Mouse (Mus musculus) CH12.LX (cell line): Measurements from ENCODE around the gene Tmem243.

Source experiments
- CHD2 ChIP-seq: IDR thresholded peaks from 2 replicates; pipeline ENCODE4 v1.6.1; 2011; ENCODE audit warnings: low read length, improper control_type of control experiment
- CTCF ChIP-seq, 2 experiments: IDR thresholded peaks in 1 of 2; conservative IDR thresholded peaks in 1 of 2; 2 replicates each; pipeline ENCODE4 v1.5.1; 2011 to 2012; ENCODE audit warnings: low read depth in 2 of 2, low read length in 2 of 2, improper control_type of control experiment in 1 of 2, inconsistent platforms in 1 of 2, mild to moderate bottlenecking in 1 of 2, moderate library complexity in 1 of 2
- JUN ChIP-seq: IDR thresholded peaks from 2 replicates; pipeline ENCODE4 v1.6.1; 2011; ENCODE audit warnings: low read depth, mild to moderate bottlenecking, low read length, improper control_type of control experiment, moderate library complexity; ENCODE audit not compliant: insufficient read depth
- MYC ChIP-seq: IDR thresholded peaks from 2 replicates; pipeline ENCODE4 v1.6.1; 2011; ENCODE audit warnings: low read depth, mild to moderate bottlenecking, improper control_type of control experiment, low read length
- NRF1 ChIP-seq: IDR thresholded peaks from 2 replicates; pipeline ENCODE4 v1.6.1; 2014; ENCODE audit warnings: low read depth, mild to moderate bottlenecking, inconsistent platforms, low read length, improper control_type of control experiment, moderate library complexity
- USF2 ChIP-seq: conservative IDR thresholded peaks from 2 replicates; pipeline ENCODE4 v1.6.1; 2011; ENCODE audit warnings: low read depth, low read length, improper control_type of control experiment
- ZKSCAN1 ChIP-seq: IDR thresholded peaks from 2 replicates; pipeline ENCODE4 v1.6.1; 2012; ENCODE audit warnings: low read depth, inconsistent platforms, low read length, improper control_type of control experiment, borderline replicate concordance
- ZMIZ1 ChIP-seq: IDR thresholded peaks from 2 replicates; pipeline ENCODE4 v1.6.1; 2012; ENCODE audit warnings: low read depth, mild to moderate bottlenecking, inconsistent platforms, low read length, improper control_type of control experiment
- ZNF384 ChIP-seq: IDR thresholded peaks from 2 replicates; pipeline ENCODE4 v1.6.1; 2012; ENCODE audit warnings: low read depth, low read length, improper control_type of control experiment, inconsistent platforms

- no peak for TF ChIP-seq CTCF (conservative IDR thresholded peaks at IDR 0.05 in 1 of 2, IDR thresholded peaks at IDR 0.05 in 1 of 2; ENCODE audit: low read depth in 2 of 2, low read length in 2 of 2)
- no peak for TF ChIP-seq JUN
- no peak for TF ChIP-seq ZMIZ1
- no peak for TF ChIP-seq ZNF384
- no peak for TF ChIP-seq CHD2
- no peak for TF ChIP-seq NRF1
- no peak for TF ChIP-seq MYC
- no peak for TF ChIP-seq ZKSCAN1
- TF ChIP-seq USF2 = no peak
Measured at GRCm38 (mm10) chr5:9069599-9070209, 30.8 kb upstream of the Tmem243 start.
